Mouse (Mus musculus) ES-Bruce4 (cell line): Measurements from ENCODE around the gene Dnaaf2. TPM values are rescaled to one million over a fixed set of nuclear protein-coding genes. Genes with fewer than 3 reads are reported as not detected.

ENCODE experiments used
- H3K27ac ChIP-seq: 2 replicates; pipeline ENCODE4 v1.5.1; 2012; ENCODE audit warnings: low read length, inconsistent platforms; ENCODE audit not compliant: insufficient read depth
- H3K27me3 ChIP-seq: 2 replicates; pipeline ENCODE4 v1.6.1; 2012; ENCODE audit warnings: mild to moderate bottlenecking, low read length, inconsistent platforms; ENCODE audit not compliant: control insufficient read depth, poor library complexity, insufficient read depth, severe bottlenecking
- H3K36me3 ChIP-seq: 2 replicates; pipeline ENCODE4 v1.6.1; 2012; ENCODE audit warnings: inconsistent platforms, mild to moderate bottlenecking, low read length, moderate library complexity; ENCODE audit not compliant: control insufficient read depth, poor library complexity, insufficient read depth, severe bottlenecking
- H3K4me1 ChIP-seq: one replicate; pipeline ENCODE4 v1.8.1; 2011; ENCODE audit warnings: low read length; ENCODE audit not compliant: control insufficient read depth, insufficient read depth
- H3K4me3 ChIP-seq: 2 replicates; pipeline ENCODE4 v1.5.1; 2011; ENCODE audit warnings: low read depth, mild to moderate bottlenecking, low read length
- H3K9ac ChIP-seq: 2 replicates; pipeline ENCODE4 v1.6.1; 2012; ENCODE audit warnings: low read depth, mild to moderate bottlenecking, inconsistent platforms; ENCODE audit not compliant: poor library complexity, severe bottlenecking
- H3K9me3 ChIP-seq: replicated peaks from 2 replicates; pipeline ENCODE4 v1.6.1; 2012; ENCODE audit warnings: mild to moderate bottlenecking, low read length, inconsistent platforms; ENCODE audit not compliant: control insufficient read depth, poor library complexity, insufficient read depth, severe bottlenecking
- CTCF ChIP-seq: IDR thresholded peaks from one replicate; pipeline ENCODE4 v1.8.1; 2011; ENCODE audit warnings: low read depth, low read length
- EP300 ChIP-seq: IDR thresholded peaks from 2 replicates; pipeline ENCODE4 v1.6.1; 2011; ENCODE audit warnings: low read depth, low read length; ENCODE audit not compliant: insufficient read depth
- POLR2A ChIP-seq: IDR thresholded peaks from one replicate; pipeline ENCODE4 v1.8.1; 2011; ENCODE audit warnings: low read length; ENCODE audit not compliant: insufficient read depth
- polyA plus RNA-seq: library from polyadenylated mRNA; stranded (reverse); fragments of >200 nt; gene quantifications from 2 replicates; pipeline ENCODE4 v1.2.4, GENCODE M21; 2011; ENCODE audit warnings: low read depth; ENCODE audit not compliant: missing spikeins, insufficient read depth, insufficient read length

The Dnaaf2 gene
- polyA plus RNA-seq, 1 experiment, result 3.7 TPM

GRCm38 (mm10) chr12:69184342-69185295 lies 13.6 kb downstream of the Dnaaf2 start:
- peaks cover 23% of the 10 kb centered on the region for H3K36me3 ChIP-seq

GRCm38 (mm10) chr12:69183583-69184308 lies 14.5 kb downstream of the Dnaaf2 start, which contains the start of the genes Rpl36al and Mgat2:
TSS of gene Rpl36al (minus strand) at chr12:69184083.
TSS of gene Mgat2 (plus strand) at chr12:69184157.
- H3K9ac ChIP-seq, result peak within 1 kb of the TSS; percentile 84
- peaks cover 17% of the 10 kb centered on the region for H3K36me3 ChIP-seq
- H3K9me3 ChIP-seq, result no peaks in the 10 kb centered on the region
- H3K27me3 ChIP-seq, result no peaks in the 10 kb centered on the region
- TF ChIP-seq CTCF (no peak), POLR2A (peak; percentile 24)
- peak within 1 kb of the TSS; percentile 97 for H3K4me3 ChIP-seq
- peak within 1 kb of the TSS; percentile 46 for H3K27ac ChIP-seq
- no peaks in the 10 kb centered on the region for H3K4me1 ChIP-seq

More at GRCm38 (mm10) chr12:69184342-69185295, 13.6 kb downstream of the Dnaaf2 start:
- TF ChIP-seq CTCF, result no peak
- TF ChIP-seq POLR2A, result no peak
- TF ChIP-seq EP300, result no peak
- H3K27me3 ChIP-seq, result no peaks in the 10 kb centered on the region
- H3K4me3 ChIP-seq, result peak overlapping the region; percentile 84
- H3K9me3 ChIP-seq, result no peaks in the 10 kb centered on the region
- peak overlapping the region; percentile 46; the same call in 1 of the 2 replicates for H3K27ac ChIP-seq
- H3K9ac ChIP-seq, result peak overlapping the region; percentile 84
- no peaks in the 10 kb centered on the region for H3K4me1 ChIP-seq

GRCm38 (mm10) chr12:69181800-69182199 lies 16.4 kb downstream of the Dnaaf2 start:
- H3K27me3 ChIP-seq, result no peaks in the 10 kb centered on the region
- no peaks in the 10 kb centered on the region for H3K4me1 ChIP-seq
- H3K36me3 ChIP-seq, result peaks cover 13% of the 10 kb centered on the region
- no peak overlapping the region for H3K4me3 ChIP-seq
- H3K27ac ChIP-seq, result no peak overlapping the region
- TF ChIP-seq EP300 (no peak), CTCF (no peak), POLR2A (no peak)
- no peak overlapping the region for H3K9ac ChIP-seq
- no peaks in the 10 kb centered on the region for H3K9me3 ChIP-seq

GRCm38 (mm10) chr12:69179371-69179770 lies 18.9 kb downstream of the Dnaaf2 start:
- TF ChIP-seq CTCF, result no peak
- TF ChIP-seq POLR2A, result no peak
- no peak for TF ChIP-seq EP300
- Histone ChIP-seq H3K27me3 (no peaks in the 10 kb centered on the region), H3K36me3 (peaks cover 15% of the 10 kb centered on the region), H3K27ac (no peak overlapping the region), H3K9ac (peak overlapping the region; percentile 30; the same call in 1 of the 2 replicates), H3K4me3 (no peak overlapping the region), H3K4me1 (no peaks in the 10 kb centered on the region), H3K9me3 (no peaks in the 10 kb centered on the region)

GRCm38 (mm10) chr12:69177526-69177925 lies 20.7 kb downstream of the Dnaaf2 start:
- Histone ChIP-seq H3K36me3 (peaks cover 15% of the 10 kb centered on the region), H3K9me3 (no peaks in the 10 kb centered on the region)

More at GRCm38 (mm10) chr12:69177526-69177925, 20.7 kb downstream of the Dnaaf2 start:
- Histone ChIP-seq H3K4me3 (no peak overlapping the region), H3K27ac (no peak overlapping the region), H3K9ac (no peak overlapping the region), H3K4me1 (no peaks in the 10 kb centered on the region), H3K27me3 (no peaks in the 10 kb centered on the region)
- no peak for TF ChIP-seq EP300
- no peak for TF ChIP-seq POLR2A
- TF ChIP-seq CTCF, result no peak
